Mouse (Mus musculus): ENCODE measurements at regions not wholly inside any gene's neighbourhood (a gene's known extent, or its start where the extent isn't known, plus 50 kb on each side); places are given as distances from the start of the nearest gene placed in this dataset.

- H3K9me3 ChIP-seq (ENCODE audit: control insufficient read depth, insufficient read depth, low read depth, low read length), result no peaks in the 10 kb centered on the region
- in situ Hi-C loops (cut with MboI; ENCODE audit: low sequenced_read_pairs in 2 of 2, unreplicated experiment in 2 of 2), result no loop called here
Measured at GRCm38 (mm10) chr4:74466081-74466480, 223.8 kb downstream of the Kdm4c start.

GRCm38 (mm10) chr4:74512489-74512888 is 270.2 kb downstream of the Kdm4c start:
- Histone ChIP-seq H3K9ac (ENCODE audit: insufficient read depth, low read depth, low read length, poor library complexity, severe bottlenecking) (no peak overlapping the region), H3K27ac (ENCODE audit: insufficient read depth, low read depth, low read length, poor library complexity, severe bottlenecking) (no peak overlapping the region), H3K4me1 (ENCODE audit: control insufficient read depth in 2 of 2, insufficient read depth in 2 of 2, low read length in 2 of 2, poor library complexity in 1 of 2) (no peaks in the 10 kb centered on the region), H3K4me3 (ENCODE audit: insufficient read depth in 1 of 2, low read depth in 1 of 2, low read length in 2 of 2, poor library complexity in 1 of 2, severe bottlenecking in 1 of 2) (no peak overlapping the region), H3K9me3 (ENCODE audit: control insufficient read depth, insufficient read depth, low read depth, low read length) (no peaks in the 10 kb centered on the region), H3K36me3 (ENCODE audit: control insufficient read depth, insufficient read depth, low read length, poor library complexity, severe bottlenecking) (no peaks in the 10 kb centered on the region)
- TF ChIP-seq HCFC1 (IDR thresholded peaks at IDR 0.05; ENCODE audit: borderline replicate concordance, insufficient read depth, low read length) (no peak), ZC3H11A (IDR thresholded peaks at IDR 0.05; ENCODE audit: borderline replicate concordance, low read depth, low read length) (no peak), ZNF384 (IDR thresholded peaks at IDR 0.05; ENCODE audit: low read depth, low read length) (no peak), MAFK (IDR thresholded peaks at IDR 0.05; ENCODE audit: insufficient read depth, low read depth, low read length) (no peak), CHD2 (IDR thresholded peaks at IDR 0.05; ENCODE audit: low read depth, low read length) (no peak)
- no peak for DNase-seq (ENCODE audit: low read depth, low spot score)
- in situ Hi-C loops (cut with MboI; ENCODE audit: low sequenced_read_pairs in 2 of 2, unreplicated experiment in 2 of 2), result no loop called here

More at GRCm38 (mm10) chr4:74466081-74466480, 223.8 kb downstream of the Kdm4c start:
- Histone ChIP-seq H3K9ac (ENCODE audit: insufficient read depth, low read depth, low read length, poor library complexity, severe bottlenecking) (no peak overlapping the region), H3K36me3 (ENCODE audit: control insufficient read depth, insufficient read depth, low read length, poor library complexity, severe bottlenecking) (no peaks in the 10 kb centered on the region), H3K27ac (ENCODE audit: insufficient read depth, low read depth, low read length, poor library complexity, severe bottlenecking) (no peak overlapping the region), H3K4me3 (ENCODE audit: insufficient read depth in 1 of 2, low read depth in 1 of 2, low read length in 2 of 2, poor library complexity in 1 of 2, severe bottlenecking in 1 of 2) (no peak overlapping the region), H3K4me1 (ENCODE audit: control insufficient read depth in 2 of 2, insufficient read depth in 2 of 2, low read length in 2 of 2, poor library complexity in 1 of 2) (no peaks in the 10 kb centered on the region)
- DNase-seq (ENCODE audit: low read depth, low spot score), result no peak
- TF ChIP-seq ZC3H11A (IDR thresholded peaks at IDR 0.05; ENCODE audit: borderline replicate concordance, low read depth, low read length) (no peak), MAFK (IDR thresholded peaks at IDR 0.05; ENCODE audit: insufficient read depth, low read depth, low read length) (no peak), HCFC1 (IDR thresholded peaks at IDR 0.05; ENCODE audit: borderline replicate concordance, insufficient read depth, low read length) (no peak), ZNF384 (IDR thresholded peaks at IDR 0.05; ENCODE audit: low read depth, low read length) (no peak), CHD2 (IDR thresholded peaks at IDR 0.05; ENCODE audit: low read depth, low read length) (no peak)

GRCm38 (mm10) chr4:74553888-74554287 is 311.6 kb downstream of the Kdm4c start:
- no peak overlapping the region for H3K4me3 ChIP-seq (ENCODE audit: insufficient read depth in 1 of 2, low read depth in 1 of 2, low read length in 2 of 2, poor library complexity in 1 of 2, severe bottlenecking in 1 of 2)
- in situ Hi-C loops (cut with MboI; ENCODE audit: low sequenced_read_pairs in 2 of 2, unreplicated experiment in 2 of 2), result no loop called here
- no peaks in the 10 kb centered on the region for H3K9me3 ChIP-seq (ENCODE audit: control insufficient read depth, insufficient read depth, low read depth, low read length)
- H3K36me3 ChIP-seq (ENCODE audit: control insufficient read depth, insufficient read depth, low read length, poor library complexity, severe bottlenecking), result no peaks in the 10 kb centered on the region
- H3K4me1 ChIP-seq (ENCODE audit: control insufficient read depth in 2 of 2, insufficient read depth in 2 of 2, low read length in 2 of 2, poor library complexity in 1 of 2), result no peaks in the 10 kb centered on the region
- no peak overlapping the region for H3K9ac ChIP-seq (ENCODE audit: insufficient read depth, low read depth, low read length, poor library complexity, severe bottlenecking)
- TF ChIP-seq ZC3H11A (IDR thresholded peaks at IDR 0.05; ENCODE audit: borderline replicate concordance, low read depth, low read length), result no peak
- TF ChIP-seq ZNF384 (IDR thresholded peaks at IDR 0.05; ENCODE audit: low read depth, low read length), result no peak
- no peak for TF ChIP-seq HCFC1 (IDR thresholded peaks at IDR 0.05; ENCODE audit: borderline replicate concordance, insufficient read depth, low read length)
- no peak for TF ChIP-seq MAFK (IDR thresholded peaks at IDR 0.05; ENCODE audit: insufficient read depth, low read depth, low read length)
- TF ChIP-seq CHD2 (IDR thresholded peaks at IDR 0.05; ENCODE audit: low read depth, low read length), result no peak
- no peak for DNase-seq (ENCODE audit: low read depth, low spot score)
- no peak overlapping the region for H3K27ac ChIP-seq (ENCODE audit: insufficient read depth, low read depth, low read length, poor library complexity, severe bottlenecking)

- peak; percentile 25 for DNase-seq (ENCODE audit: low read depth, low spot score)
- no peak overlapping the region for H3K9ac ChIP-seq (ENCODE audit: insufficient read depth, low read depth, low read length, poor library complexity, severe bottlenecking)
- TF ChIP-seq ZNF384 (IDR thresholded peaks at IDR 0.05; ENCODE audit: low read depth, low read length), result no peak
- TF ChIP-seq HCFC1 (IDR thresholded peaks at IDR 0.05; ENCODE audit: borderline replicate concordance, insufficient read depth, low read length), result no peak
- no peak for TF ChIP-seq MAFK (IDR thresholded peaks at IDR 0.05; ENCODE audit: insufficient read depth, low read depth, low read length)
- peak; percentile 34; the same call in 1 of the 2 replicates for TF ChIP-seq ZC3H11A (IDR thresholded peaks at IDR 0.05; ENCODE audit: borderline replicate concordance, low read depth, low read length)
- no peak for TF ChIP-seq CHD2 (IDR thresholded peaks at IDR 0.05; ENCODE audit: low read depth, low read length)
- in situ Hi-C loops (cut with MboI; ENCODE audit: low sequenced_read_pairs in 2 of 2, unreplicated experiment in 2 of 2), result no loop called here
- no peaks in the 10 kb centered on the region for H3K9me3 ChIP-seq (ENCODE audit: control insufficient read depth, insufficient read depth, low read depth, low read length)
- H3K36me3 ChIP-seq (ENCODE audit: control insufficient read depth, insufficient read depth, low read length, poor library complexity, severe bottlenecking), result no peaks in the 10 kb centered on the region
- H3K27ac ChIP-seq (ENCODE audit: insufficient read depth, low read depth, low read length, poor library complexity, severe bottlenecking), result no peak overlapping the region
- H3K4me3 ChIP-seq (ENCODE audit: insufficient read depth in 1 of 2, low read depth in 1 of 2, low read length in 2 of 2, poor library complexity in 1 of 2, severe bottlenecking in 1 of 2), result no peak overlapping the region
- no peaks in the 10 kb centered on the region for H3K4me1 ChIP-seq (ENCODE audit: control insufficient read depth in 2 of 2, insufficient read depth in 2 of 2, low read length in 2 of 2, poor library complexity in 1 of 2)
Measured at GRCm38 (mm10) chr4:74563565-74563964, 321.3 kb downstream of the Kdm4c start.

- TF ChIP-seq CHD2 (IDR thresholded peaks at IDR 0.05; ENCODE audit: low read depth, low read length) (no peak), HCFC1 (IDR thresholded peaks at IDR 0.05; ENCODE audit: borderline replicate concordance, insufficient read depth, low read length) (no peak), MAFK (IDR thresholded peaks at IDR 0.05; ENCODE audit: insufficient read depth, low read depth, low read length) (no peak), ZC3H11A (IDR thresholded peaks at IDR 0.05; ENCODE audit: borderline replicate concordance, low read depth, low read length) (no peak), ZNF384 (IDR thresholded peaks at IDR 0.05; ENCODE audit: low read depth, low read length) (no peak)
Measured at GRCm38 (mm10) chr4:74586400-74586799, 344.1 kb downstream of the Kdm4c start.

More at GRCm38 (mm10) chr4:74586400-74586799, 344.1 kb downstream of the Kdm4c start:
- Histone ChIP-seq H3K4me1 (ENCODE audit: control insufficient read depth in 2 of 2, insufficient read depth in 2 of 2, low read length in 2 of 2, poor library complexity in 1 of 2) (no peaks in the 10 kb centered on the region), H3K4me3 (ENCODE audit: insufficient read depth in 1 of 2, low read depth in 1 of 2, low read length in 2 of 2, poor library complexity in 1 of 2, severe bottlenecking in 1 of 2) (no peak overlapping the region), H3K36me3 (ENCODE audit: control insufficient read depth, insufficient read depth, low read length, poor library complexity, severe bottlenecking) (no peaks in the 10 kb centered on the region), H3K27ac (ENCODE audit: insufficient read depth, low read depth, low read length, poor library complexity, severe bottlenecking) (no peak overlapping the region), H3K9ac (ENCODE audit: insufficient read depth, low read depth, low read length, poor library complexity, severe bottlenecking) (no peak overlapping the region), H3K9me3 (ENCODE audit: control insufficient read depth, insufficient read depth, low read depth, low read length) (no peaks in the 10 kb centered on the region)
- DNase-seq (ENCODE audit: low read depth, low spot score), result no peak
- in situ Hi-C loops (cut with MboI; ENCODE audit: low sequenced_read_pairs in 2 of 2, unreplicated experiment in 2 of 2), result no loop called here

Data from ES-E14 (cell line).